Mouse (Mus musculus) liver, postnatal 0 days (tissue): ENCODE measurements at regions not wholly inside any gene's neighbourhood (a gene's known extent, or its start where the extent isn't known, plus 50 kb on each side); places are given as distances from the start of the nearest gene placed in this dataset.

Experiments used
- ATAC-seq: fragments of 200-750 bp; cut with Nextera tagmentation; 2 replicates; pipeline ENCODE4 v1.8.0; 2017; ENCODE audit warnings: mild to moderate bottlenecking, moderate library complexity
- DNase-seq: peaks from one replicate; pipeline ENCODE4 v3.0.0-alpha.2; 2016
- H3K27ac ChIP-seq: fragments of 300-500 bp; sonication (generic); 2 replicates; pipeline ENCODE4 v1.5.1; 2014; ENCODE audit warnings: antibody characterized with exemption, moderate library complexity, mild to moderate bottlenecking, low read depth
- H3K27me3 ChIP-seq: fragments of 300-500 bp; sonication (generic); 2 replicates; pipeline ENCODE4 v1.6.1; 2014; ENCODE audit warnings: low read length, control low read depth, mixed read lengths; ENCODE audit not compliant: insufficient read depth
- H3K36me3 ChIP-seq: fragments of 300-500 bp; sonication (generic); replicated peaks from 2 replicates; pipeline ENCODE4 v1.6.1; 2014; ENCODE audit warnings: mild to moderate bottlenecking, control low read depth, low read length, moderate library complexity, mixed read lengths; ENCODE audit not compliant: insufficient read depth
- H3K4me1 ChIP-seq: fragments of 300-500 bp; sonication (generic); 2 replicates; pipeline ENCODE4 v1.6.1; 2014; ENCODE audit warnings: antibody characterized with exemption, mild to moderate bottlenecking, control low read depth; ENCODE audit not compliant: insufficient read depth
- H3K4me2 ChIP-seq: fragments of 300-500 bp; sonication (generic); 2 replicates; pipeline ENCODE4 v1.6.1; 2014; ENCODE audit warnings: low read depth, mild to moderate bottlenecking, low read length, moderate library complexity, mixed read lengths
- H3K4me3 ChIP-seq: fragments of 300-500 bp; sonication (generic); 2 replicates; pipeline ENCODE4 v1.5.1; 2014; ENCODE audit warnings: low read depth, low read length
- H3K9ac ChIP-seq: fragments of 300-500 bp; sonication (generic); replicated peaks from 2 replicates; pipeline ENCODE4 v1.6.1; 2014; ENCODE audit warnings: mild to moderate bottlenecking, moderate library complexity
- H3K9me3 ChIP-seq: fragments of 300-500 bp; sonication (generic); 2 replicates; pipeline ENCODE4 v1.6.1; 2016; ENCODE audit warnings: mild to moderate bottlenecking, control low read depth, low read length, mixed read lengths
- CTCF ChIP-seq: sonication (generic); IDR thresholded peaks from 2 replicates; pipeline ENCODE4 v1.5.1; 2016; ENCODE audit warnings: antibody characterized with exemption, low read depth
- EP300 ChIP-seq: IDR thresholded peaks from 2 replicates; pipeline ENCODE4 v1.6.1; 2016; ENCODE audit warnings: antibody characterized with exemption, low read depth, mild to moderate bottlenecking
- WGBS: fragments of 180-500 bp; shearing (Covaris S2); extraction: QIAGEN DNeasy Blood & Tissue Kit; methylation state at CpG from one replicate; pipeline ENCODE4 v1.1.7; 2014; ENCODE audit not compliant: insufficient replicate concordance; 5-methylcytosine and 5-hydroxymethylcytosine counted together

DNA sequence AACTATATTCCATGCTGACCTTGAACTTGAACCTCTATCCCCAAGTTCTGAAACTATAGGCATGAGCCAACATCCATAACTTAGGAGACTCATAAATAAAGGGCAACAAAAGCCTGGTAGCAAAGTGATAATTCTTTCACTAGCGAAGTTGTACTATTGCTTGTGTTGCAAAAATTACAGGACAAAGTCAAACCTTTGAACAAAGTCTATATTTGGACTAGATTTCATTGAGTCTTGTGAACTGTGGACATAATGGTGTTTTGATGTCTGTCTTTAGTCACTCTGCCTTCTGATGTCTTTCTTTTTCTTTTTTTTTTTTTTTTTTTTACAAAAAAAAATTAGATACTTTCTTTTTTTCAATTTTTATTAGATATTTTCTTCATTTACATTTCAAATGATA lies 594.5 kb downstream of the Etv1 start:
- Histone ChIP-seq H3K27ac (no peak overlapping the region), H3K4me2 (no peak overlapping the region), H3K4me3 (no peak overlapping the region), H3K36me3 (no peaks in the 10 kb centered on the region), H3K27me3 (no peaks in the 10 kb centered on the region), H3K4me1 (no peaks in the 10 kb centered on the region), H3K9me3 (no peaks in the 10 kb centered on the region), H3K9ac (no peak overlapping the region)
- DNase-seq: no peak
- ATAC-seq: no peak
- no peak for TF ChIP-seq CTCF
- no peak for TF ChIP-seq EP300
- 57% methylated on average over 1 of the region's 1 CpGs for WGBS
